Mouse (Mus musculus) inflammation-experienced regulatory T-cells, adult 16 weeks (primary cell): Measurements from ENCODE around the gene Epop. TPM values are rescaled to one million over a fixed set of nuclear protein-coding genes. Genes with fewer than 3 reads are reported as not detected.

Source experiments
- polyA plus RNA-seq: library from polyadenylated mRNA; unstranded; fragments of 100-300 nt; shearing (Covaris generic); gene quantifications from one replicate; pipeline ENCODE4 v1.2.1, GENCODE M21; 2017

The Epop gene
- 1.2 TPM for polyA plus RNA-seq

GRCm38 (mm10) chr11:97629576-97629975 lies at the start of gene Epop:
TSS of gene Epop (minus strand) at chr11:97629702.

GRCm38 (mm10) chr11:97662893-97663527 lies 33.5 kb upstream of the Epop start, which contains the start of gene Mllt6:
TSS of gene Mllt6 (plus strand) at chr11:97663414.

Other genes with a start within 250 kb of the Epop start
- not detected for gene Arhgap23, start 214.2 kb downstream of the Epop start, polyA plus RNA-seq
- gene 4933428G20Rik, start 129.4 kb downstream of the Epop start, polyA plus RNA-seq, result not detected
- gene Srcin1, start 53.5 kb downstream of the Epop start, polyA plus RNA-seq, result not detected
- 10.3 TPM for gene Mllt6, start 33.7 kb upstream of the Epop start, polyA plus RNA-seq
- gene Cisd3, start 56.1 kb upstream of the Epop start, polyA plus RNA-seq, result 71.6 TPM
- 3.0 TPM for gene Pcgf2, start 70.8 kb upstream of the Epop start, polyA plus RNA-seq
- 486 TPM for gene Psmb3, start 73.7 kb upstream of the Epop start, polyA plus RNA-seq
- 2.4 TPM for gene Pip4k2b, start 115.0 kb upstream of the Epop start, polyA plus RNA-seq
- 33.8 TPM for gene Cwc25, start 136.9 kb upstream of the Epop start, polyA plus RNA-seq
- not detected for gene 1700001P01Rik, start 146.2 kb upstream of the Epop start, polyA plus RNA-seq
- gene Rpl23, start 152.7 kb upstream of the Epop start, polyA plus RNA-seq, result 450 TPM
- 261 TPM for gene Lasp1, start 169.3 kb upstream of the Epop start, polyA plus RNA-seq
- 1.1 TPM for gene B230217C12Rik, start 211.1 kb upstream of the Epop start, polyA plus RNA-seq